Mouse (Mus musculus) T-helper 1 cell (primary cell): ENCODE results near the gene Pole4.
"Not testable (repeated sequence)": the region's sequence is repeated elsewhere in the genome, so short reads cannot be mapped to it uniquely, and the experiment has no call there.

Source experiments
- in situ Hi-C: fragments of 300-600 bp; cut with MboI, MseI; formaldehyde crosslinking; loops from one replicate; pipeline ENCODE4 v1.15.1; 2025; ENCODE audit warnings: high pct_unique_total_duplicates

Pole4 gene

DNA sequence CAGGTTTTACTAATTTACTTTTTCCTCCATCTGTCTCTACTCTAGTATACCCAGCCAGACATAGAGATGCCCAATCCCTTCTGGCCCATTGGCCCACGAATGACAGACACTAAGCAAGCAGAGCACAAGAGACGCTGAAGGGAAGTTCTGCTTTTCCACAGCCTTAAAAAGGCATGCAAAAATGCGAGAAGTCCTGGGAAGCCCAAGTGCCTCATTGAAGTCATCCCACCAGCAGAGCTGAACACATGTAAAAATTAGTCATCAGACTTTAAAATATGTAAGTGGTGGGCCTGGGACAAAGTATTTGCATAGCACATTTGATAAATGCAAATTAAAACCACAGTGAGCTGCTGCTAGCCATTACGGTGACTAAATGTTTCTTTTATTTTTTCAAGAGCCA, 65.1 kb downstream of the Pole4 start:
- in situ Hi-C loops: no loop called here

DNA sequence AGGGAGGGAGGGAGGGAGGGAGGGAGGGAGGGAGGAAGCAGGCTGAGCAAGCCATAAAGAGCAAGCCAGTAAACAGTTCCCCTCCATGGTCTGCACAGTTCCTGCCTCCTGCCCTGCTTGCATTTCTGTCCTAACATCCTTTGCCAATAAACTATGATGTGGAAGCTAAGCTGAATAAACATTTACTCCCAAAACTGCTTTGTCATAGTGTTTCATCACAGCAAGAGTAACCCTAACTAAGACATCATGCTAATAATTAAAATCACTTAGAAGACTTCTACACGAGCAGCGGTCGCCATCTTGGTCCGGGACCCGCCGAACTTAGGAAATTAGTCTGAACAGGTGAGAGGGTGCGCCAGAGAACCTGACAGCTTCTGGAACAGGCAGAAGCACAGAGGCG, 79.8 kb downstream of the Pole4 start:
- in situ Hi-C loops: not testable (repeated sequence)

GRCm38 (mm10) chr6:82613201-82613600, 92.0 kb downstream of the Pole4 start:
- in situ Hi-C loops: loop anchor here (25.0 kb wide), 1 partner anchor 626 kb away; no protein-coding TSS in a partner anchor

DNA sequence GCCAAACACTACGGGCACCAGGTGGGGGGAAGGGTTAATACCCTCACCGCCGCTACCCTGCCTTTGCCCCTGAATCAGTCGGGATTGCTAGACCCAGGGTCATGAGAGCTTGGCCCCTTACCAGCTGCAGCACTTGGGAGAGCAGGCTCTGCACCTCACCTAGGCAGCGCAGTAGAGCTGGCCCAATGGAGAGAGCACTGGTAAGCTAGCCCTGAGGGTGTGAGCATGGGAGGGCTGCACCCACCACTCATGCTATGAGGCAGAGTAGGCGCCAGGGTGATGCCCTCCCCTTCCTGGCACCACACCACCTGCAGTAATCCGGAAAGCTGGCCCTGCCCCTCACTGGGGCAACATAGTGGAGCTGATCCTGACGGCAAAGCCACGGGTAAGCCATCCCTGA, 94.1 kb downstream of the Pole4 start:
- in situ Hi-C loops: loop anchor here (25.0 kb wide), 1 partner anchor 624 kb away; no protein-coding TSS in a partner anchor

- in situ Hi-C loops: loop anchor here (25.0 kb wide), 1 partner anchor 622 kb away; no protein-coding TSS in a partner anchor
Observed at GRCm38 (mm10) chr6:82609339-82609926, 95.7 kb downstream of the Pole4 start.

DNA sequence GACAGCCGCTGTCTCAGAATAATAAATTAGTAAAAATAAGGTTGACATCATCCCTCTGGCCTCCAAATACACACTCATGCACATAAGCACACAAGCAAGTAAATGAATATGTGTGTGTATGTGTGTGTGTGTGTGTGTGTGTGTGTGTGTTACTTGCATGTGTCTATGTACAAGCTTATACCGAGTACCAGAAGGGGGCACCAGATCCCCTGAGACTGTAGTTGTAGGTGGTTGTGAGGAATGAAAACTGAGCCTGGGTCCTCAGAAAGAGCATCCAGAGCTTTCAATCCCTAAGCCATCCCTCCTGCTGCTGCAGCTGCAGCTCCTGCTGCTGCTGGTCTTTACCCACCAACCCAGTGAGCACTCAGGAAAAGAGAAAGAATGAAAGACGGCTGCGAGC, 96.4 kb downstream of the Pole4 start:
- in situ Hi-C loops: loop anchor here (25.0 kb wide), 1 partner anchor 621 kb away; no protein-coding TSS in a partner anchor

DNA sequence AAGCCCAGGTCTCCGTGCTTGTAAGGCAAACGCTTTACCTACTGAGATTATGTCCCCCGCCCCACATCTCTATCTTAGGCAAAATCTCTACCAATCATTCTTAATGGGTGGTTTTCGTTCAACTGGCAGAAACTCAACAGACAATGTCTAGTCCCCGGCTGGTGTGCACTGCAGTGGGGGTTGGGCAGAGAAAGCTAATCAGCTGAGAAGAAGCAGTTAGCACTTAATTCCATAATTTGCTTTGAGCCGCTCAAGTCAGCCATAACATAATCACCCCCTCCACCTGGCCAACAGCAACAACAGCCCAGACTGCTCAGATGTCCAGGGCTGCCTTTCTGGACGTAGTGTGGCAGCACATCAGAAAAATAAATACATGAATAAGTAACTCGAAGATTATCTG, 100.4 kb downstream of the Pole4 start:
- in situ Hi-C loops: loop anchor here (25.0 kb wide), 1 partner anchor 617 kb away; no protein-coding TSS in a partner anchor

GRCm38 (mm10) chr6:82603665-82604064, 101.5 kb downstream of the Pole4 start:
- in situ Hi-C loops: loop anchor here (25.0 kb wide), 1 partner anchor 616 kb away; no protein-coding TSS in a partner anchor

DNA sequence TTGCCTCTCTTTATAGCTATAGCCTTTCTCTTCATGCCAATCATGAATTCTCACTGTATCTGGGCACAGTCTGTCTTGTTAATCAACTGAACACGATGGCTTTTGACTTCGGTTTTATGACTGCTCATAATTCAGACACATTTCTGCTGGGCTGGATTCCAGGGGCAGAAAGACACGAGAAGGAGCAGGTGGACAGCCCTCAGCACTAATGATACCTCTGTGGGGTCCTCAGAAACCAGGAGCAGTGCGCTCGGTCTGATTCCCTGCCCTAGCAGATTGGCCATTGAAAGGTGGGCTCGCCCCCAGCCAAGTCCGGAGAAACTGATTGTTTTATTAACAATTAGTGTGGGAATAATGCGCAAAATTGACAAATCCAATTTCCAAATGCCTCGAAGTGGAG, 101.9 kb downstream of the Pole4 start:
- in situ Hi-C loops: loop anchor here (25.0 kb wide), 1 partner anchor 616 kb away; no protein-coding TSS in a partner anchor

GRCm38 (mm10) chr6:82595461-82596090, 109.6 kb downstream of the Pole4 start:
- in situ Hi-C loops: no loop called here

- in situ Hi-C loops: no loop called here
Observed at GRCm38 (mm10) chr6:82589387-82589786, 115.8 kb downstream of the Pole4 start.

- in situ Hi-C loops: no loop called here
Observed at GRCm38 (mm10) chr6:82585396-82585795, 119.8 kb downstream of the Pole4 start.

- in situ Hi-C loops: no loop called here
Observed at GRCm38 (mm10) chr6:82575445-82575844, 129.7 kb downstream of the Pole4 start.
